Mouse (Mus musculus): ENCODE measurements at regions not wholly inside any gene's neighbourhood (a gene's known extent, or its start where the extent isn't known, plus 50 kb on each side); places are given as distances from the start of the nearest gene placed in this dataset.
A peak's percentile ranks its signal among the peaks of the same experiment; 100 is the strongest.

DNA sequence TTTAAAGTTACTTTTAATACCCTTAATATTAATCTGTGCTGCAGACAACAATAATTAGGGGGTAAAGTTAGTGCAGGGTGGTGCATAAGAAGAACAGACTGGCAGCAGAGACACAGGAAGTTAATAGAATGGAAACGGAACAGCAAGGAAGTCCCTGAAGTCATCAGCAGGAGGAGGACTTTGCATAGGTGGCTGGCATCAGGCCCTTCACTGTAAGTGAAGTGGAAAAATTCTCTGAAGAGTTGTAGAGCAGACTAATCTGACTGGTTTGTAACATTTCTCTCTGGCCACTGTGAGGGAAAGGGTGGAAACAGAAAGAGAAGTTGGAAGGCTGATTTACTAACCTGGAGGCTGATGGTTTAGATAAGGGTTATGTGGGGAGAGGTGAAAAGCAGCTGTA, 195.5 kb upstream of the Prdm1 start:
- no peaks in the 10 kb centered on the region for H3K9me3 ChIP-seq (replicated peaks; ENCODE audit: low read length)
- no peak overlapping the region for H3K27ac ChIP-seq (ENCODE audit: insufficient read depth, low read depth)
- H3K27me3 ChIP-seq (replicated peaks): peaks cover 6% of the 10 kb centered on the region
- TF ChIP-seq EP300 (IDR thresholded peaks at IDR 0.05; ENCODE audit: low read length) (peak; percentile 53; the same call in 1 of the 2 replicates), BHLHE40 (IDR thresholded peaks at IDR 0.05; ENCODE audit: low read depth, low read length) (0 out of 2 replicates have a peak, but pooled peaks have one; percentile 14), CTCF (conservative IDR thresholded peaks at IDR 0.05 in 1 of 2, IDR thresholded peaks at IDR 0.05 in 1 of 2; ENCODE audit: low read depth in 2 of 2, low read length in 2 of 2) (no peak), CHD2 (IDR thresholded peaks at IDR 0.05; ENCODE audit: low read length) (no peak), GABPA (IDR thresholded peaks at IDR 0.05; ENCODE audit: insufficient replicate concordance, low read depth, low read length) (no peak), UBTF (IDR thresholded peaks at IDR 0.05; ENCODE audit: low read depth, low read length) (no peak), POLR2AphosphoS2 (IDR thresholded peaks at IDR 0.05; ENCODE audit: low read depth, low read length) (no peak), CHD1 (IDR thresholded peaks at IDR 0.05; ENCODE audit: low read depth, low read length) (no peak), ZKSCAN1 (IDR thresholded peaks at IDR 0.05; ENCODE audit: borderline replicate concordance, low read depth, low read length) (no peak), ZMIZ1 (IDR thresholded peaks at IDR 0.05; ENCODE audit: low read depth, low read length) (no peak), JUN (IDR thresholded peaks at IDR 0.05; ENCODE audit: insufficient read depth, low read depth, low read length) (no peak), NELFE (IDR thresholded peaks at IDR 0.05; ENCODE audit: low read depth, low read length) (no peak), TBP (conservative IDR thresholded peaks at IDR 0.05; ENCODE audit: low read depth, low read length) (no peak), MAFK (IDR thresholded peaks at IDR 0.05; ENCODE audit: insufficient replicate concordance, low read length) (no peak), MAZ (IDR thresholded peaks at IDR 0.05; ENCODE audit: low read depth, low read length) (no peak), POLR2A (IDR thresholded peaks at IDR 0.05; ENCODE audit: low read depth, low read length) (no peak), ETS1 (conservative IDR thresholded peaks at IDR 0.05; ENCODE audit: low read depth, low read length) (peak; percentile 36; the same call in 1 of the 2 replicates), MXI1 (IDR thresholded peaks at IDR 0.05; ENCODE audit: low read depth, low read length) (no peak), USF1 (IDR thresholded peaks at IDR 0.05; ENCODE audit: low read depth, low read length) (no peak), SIN3A (IDR thresholded peaks at IDR 0.05; ENCODE audit: low read length) (no peak), SMC3 (IDR thresholded peaks at IDR 0.05; ENCODE audit: low read depth, low read length) (peak; percentile 11; the same call in 1 of the 2 replicates), TCF12 (IDR thresholded peaks at IDR 0.05; ENCODE audit: low read depth, low read length) (no peak), RAD21 (IDR thresholded peaks at IDR 0.05; ENCODE audit: low read depth, low read length) (peak; percentile 7), ZC3H11A (IDR thresholded peaks at IDR 0.05; ENCODE audit: low read depth, low read length) (no peak), ELF1 (IDR thresholded peaks at IDR 0.05; ENCODE audit: low read depth, low read length) (peak; percentile 66), NRF1 (IDR thresholded peaks at IDR 0.05; ENCODE audit: low read depth, low read length) (no peak)
- no peaks in the 10 kb centered on the region for H3K79me2 ChIP-seq (replicated peaks; ENCODE audit: control insufficient read depth, extremely low read depth, insufficient read depth, poor library complexity, severe bottlenecking)
- peak; percentile 60 for DNase-seq (ENCODE audit: extremely low read depth)
- dilution Hi-C loops (cut with MboI; ENCODE audit: extremely low pct_ligation_motif_present, extremely low pct_unique_long_range_greater_than_20kb, low sequenced_read_pairs) (no loop called here), in situ Hi-C loops (cut with MboI; ENCODE audit: low pct_ligation_motif_present, low pct_unique_long_range_greater_than_20kb, low sequenced_read_pairs) (no loop called here)
- no peak overlapping the region for H3K4me3 ChIP-seq (replicated peaks in 1 of 3; ENCODE audit: low read depth in 2 of 3, low read length in 2 of 3, poor library complexity in 1 of 3)
- no peak overlapping the region for H3K9ac ChIP-seq (ENCODE audit: insufficient read depth, low read depth)
- H3K4me2 ChIP-seq (ENCODE audit: insufficient read depth, low read depth, poor library complexity, severe bottlenecking): peak overlapping the region; percentile 15
- H3K36me3 ChIP-seq (replicated peaks in 1 of 2; ENCODE audit: control insufficient read depth in 1 of 2, insufficient read depth in 1 of 2, low read length in 1 of 2): no peaks in the 10 kb centered on the region
- peaks cover 3 to 24% of the 10 kb centered on the region in 2 experiments; a peak in 3 of 4 replicates for H3K4me1 ChIP-seq (ENCODE audit: control insufficient read depth in 1 of 2, insufficient read depth in 2 of 2)

All from CH12.LX (cell line).